Mouse (Mus musculus) cortical plate, adult 2 months (tissue): ENCODE results near the gene Cdk14.

Source experiments
- CTCF ChIP-seq: fragments of 200-500 bp; IDR thresholded peaks from 2 replicates; pipeline ENCODE4 v1.5.1; 2011; ENCODE audit warnings: mild to moderate bottlenecking, control low read depth, low read length; ENCODE audit not compliant: insufficient read depth; ENCODE audit errors: extremely low read depth
- POLR2A ChIP-seq: fragments of 200-500 bp; IDR thresholded peaks from 2 replicates; pipeline ENCODE4 v1.6.1; 2011; ENCODE audit warnings: mild to moderate bottlenecking, low read length, control low read depth; ENCODE audit not compliant: insufficient read depth; ENCODE audit errors: extremely low read depth

- TF ChIP-seq POLR2A (no peak), CTCF (no peak)
Observed at GRCm38 (mm10) chr5:4776495-4776894, 643.6 kb downstream of the Cdk14 start.
